Mouse (Mus musculus): ENCODE results near the gene Cenpb.

DNA sequence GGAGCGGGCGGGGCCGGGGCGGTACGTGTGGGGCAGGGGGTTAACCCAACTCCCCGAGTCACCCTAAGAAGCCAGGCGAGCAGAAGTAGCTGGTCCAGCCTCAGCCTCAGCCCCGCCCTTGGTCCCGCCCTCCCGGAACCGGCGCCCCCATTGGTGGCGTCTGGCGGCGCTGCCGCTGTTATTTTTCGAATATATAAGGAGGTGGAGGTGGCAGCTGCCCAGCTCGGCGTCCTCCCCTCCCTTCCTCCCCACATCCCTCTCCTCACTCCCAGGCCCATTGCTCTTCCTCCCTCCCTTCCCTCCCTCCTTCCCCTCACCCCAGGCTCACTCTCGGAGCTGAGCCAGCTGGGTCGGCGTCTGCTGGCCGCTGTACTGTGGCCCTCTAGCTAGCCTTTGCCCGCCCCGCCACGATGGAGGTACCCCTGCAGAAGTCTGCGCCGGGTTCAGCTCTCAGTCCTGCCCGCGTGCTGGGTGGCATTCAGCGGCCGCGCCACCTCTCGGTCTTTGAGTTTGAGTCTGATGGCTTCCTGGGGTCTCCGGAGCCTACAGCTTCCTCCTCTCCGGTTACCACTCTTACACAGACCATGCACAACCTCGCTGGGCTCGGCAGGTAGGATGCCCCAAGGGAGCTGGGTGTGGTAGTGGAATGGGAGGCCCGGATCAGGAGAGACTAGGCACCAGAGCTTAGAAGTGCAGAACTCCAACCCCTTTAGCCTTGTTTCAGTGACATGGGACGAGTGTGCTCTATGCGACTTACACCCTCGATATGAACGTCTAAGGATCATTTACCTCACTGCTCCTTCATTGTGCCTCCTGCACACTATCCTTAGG lies 7.1 kb upstream of the Cenpb start, which contains the start of the genes Cdc25b and Spef1:
- peak; percentile 58 for TF ChIP-seq CTCF (IDR thresholded peaks at IDR 0.05)
- TF ChIP-seq EP300 (IDR thresholded peaks at IDR 0.05; ENCODE audit: insufficient read depth, low read depth, low read length) = 0 out of 2 replicates have a peak, but pooled peaks have one; percentile 38
